ENCODE assay signal across 8 mouse cellular contexts in genomic region chr1:132008881-132009644, GRCm38 (mm10). TPM values are rescaled to one million over a fixed set of nuclear protein-coding genes. Genes with fewer than 3 reads are reported as not detected.
DNase-seq lines count a peak whose midpoint lies in the region; ATAC-seq and TF ChIP-seq lines count a peak whose summit lies in the region.

No protein-coding gene starts in this region.

- peaks cover 3 to 12% of the 10 kb centered on the region in 2 experiments; a peak in 3 of 4 replicates for H3K4me1 ChIP-seq in heart, embryonic 14.5 days (ENCODE audit: control insufficient read depth in 2 of 2, insufficient read depth in 2 of 2, low read length in 2 of 2)
- H3K4me1 ChIP-seq in ES-Bruce4 (ENCODE audit: control insufficient read depth, insufficient read depth, low read length), result peaks cover 3% of the 10 kb centered on the region
- peaks cover 18% of the 10 kb centered on the region for H3K4me1 ChIP-seq in hindbrain, embryonic 12.5 days
- peaks cover 22% of the 10 kb centered on the region for H3K4me1 ChIP-seq in midbrain, embryonic 15.5 days

- peak overlapping the region; percentile 98 for H3K9ac ChIP-seq in heart, embryonic 14.5 days (ENCODE audit: low read length)
- peak overlapping the region; percentile 98 for H3K9ac ChIP-seq in ES-Bruce4 (ENCODE audit: low read depth, poor library complexity, severe bottlenecking)
- H3K9ac ChIP-seq in hindbrain, embryonic 12.5 days, result peak overlapping the region; percentile 93
- H3K9ac ChIP-seq in midbrain, embryonic 15.5 days, result peak overlapping the region; percentile 82; the same call in 1 of the 2 replicates

- H3K9me3 ChIP-seq in heart, embryonic 14.5 days (ENCODE audit: control insufficient read depth, low read length), result no peaks in the 10 kb centered on the region
- H3K9me3 ChIP-seq in ES-Bruce4 (replicated peaks; ENCODE audit: control insufficient read depth, insufficient read depth, low read length, poor library complexity, severe bottlenecking), result no peaks in the 10 kb centered on the region
- no peaks in the 10 kb centered on the region for H3K9me3 ChIP-seq in hindbrain, embryonic 12.5 days (replicated peaks)
- no peaks in the 10 kb centered on the region for H3K9me3 ChIP-seq in midbrain, embryonic 15.5 days

- peaks cover 4% of the 10 kb centered on the region for H3K36me3 ChIP-seq in heart, embryonic 14.5 days (ENCODE audit: control insufficient read depth, insufficient read depth, low read length)
- H3K36me3 ChIP-seq in ES-Bruce4 (ENCODE audit: control insufficient read depth, insufficient read depth, low read length, poor library complexity, severe bottlenecking), result no peaks in the 10 kb centered on the region
- H3K36me3 ChIP-seq in hindbrain, embryonic 12.5 days, result no peaks in the 10 kb centered on the region
- H3K36me3 ChIP-seq in midbrain, embryonic 15.5 days (replicated peaks), result no peaks in the 10 kb centered on the region

- intact Hi-C loops in gastrocnemius, postnatal 14 days (cut with DNase I; ENCODE audit: low total_unique reads), result no loop called here

- ATAC-seq in heart, embryonic 14.5 days (ENCODE audit: insufficient number of reproducible peaks, insufficient read depth, low FRiP score, low read depth), result no peak
- ATAC-seq in hindbrain, embryonic 12.5 days (ENCODE audit: low FRiP score), result no peak
- no peak for ATAC-seq in midbrain, embryonic 15.5 days (replicated peaks)

- H3K27me3 ChIP-seq in heart, embryonic 14.5 days (ENCODE audit: control insufficient read depth, insufficient read depth, low read length), result no peaks in the 10 kb centered on the region
- no peaks in the 10 kb centered on the region for H3K27me3 ChIP-seq in ES-Bruce4 (ENCODE audit: control insufficient read depth, insufficient read depth, low read length, poor library complexity, severe bottlenecking)
- no peaks in the 10 kb centered on the region for H3K27me3 ChIP-seq in hindbrain, embryonic 12.5 days
- no peaks in the 10 kb centered on the region for H3K27me3 ChIP-seq in midbrain, embryonic 15.5 days (replicated peaks)

- no peak for TF ChIP-seq POLR2A in ES-Bruce4 (IDR thresholded peaks at IDR 0.05; ENCODE audit: insufficient read depth, low read length)

- no peak for TF ChIP-seq CTCF in ES-Bruce4 (IDR thresholded peaks at IDR 0.05; ENCODE audit: low read depth, low read length)

- no peak for DNase-seq in heart, adult 18-20 months
- no peak for DNase-seq in layer of hippocampus, postnatal 25 days (ENCODE audit: extremely low spot score in 1 of 2, low spot score in 1 of 2)
- DNase-seq in gastrocnemius, postnatal 14 days, result no peak
- DNase-seq in ovary, postnatal 10 days (ENCODE audit: low spot score), result no peak

- no peak overlapping the region; a peak in 1 of 4 replicates for H3K27ac ChIP-seq in heart, embryonic 14.5 days (replicated peaks in 1 of 2; ENCODE audit: control insufficient read depth in 1 of 2, insufficient read depth in 1 of 2, low read depth in 2 of 2, low read length in 2 of 2)
- no peak overlapping the region for H3K27ac ChIP-seq in ES-Bruce4 (ENCODE audit: insufficient read depth, low read length)
- H3K27ac ChIP-seq in hindbrain, embryonic 12.5 days, result no peak overlapping the region
- no peak overlapping the region for H3K27ac ChIP-seq in midbrain, embryonic 15.5 days

- no peak for TF ChIP-seq EP300 in ES-Bruce4 (IDR thresholded peaks at IDR 0.05; ENCODE audit: insufficient read depth, low read depth, low read length)

- 42% methylated on average over 8 of the region's 8 CpGs for WGBS in heart, embryonic 14.5 days
- WGBS in hindbrain, embryonic 12.5 days, result 65% methylated on average over 8 of the region's 8 CpGs
- 33% methylated on average over 8 of the region's 8 CpGs for WGBS in midbrain, embryonic 15.5 days

- peak overlapping the region; percentile 29 to 90 for H3K4me3 ChIP-seq in heart, embryonic 14.5 days (ENCODE audit: control insufficient read depth in 1 of 2, insufficient read depth in 1 of 2, low read depth in 1 of 2, low read length in 2 of 2)
- peak overlapping the region; percentile 0; the same call in 1 of the 2 replicates for H3K4me3 ChIP-seq in ES-Bruce4 (ENCODE audit: low read depth, low read length)
- H3K4me3 ChIP-seq in hindbrain, embryonic 12.5 days, result peak overlapping the region; percentile 87
- peak overlapping the region; percentile 85 for H3K4me3 ChIP-seq in midbrain, embryonic 15.5 days

- peak overlapping the region; percentile 71 for H3K4me2 ChIP-seq in heart, embryonic 14.5 days (ENCODE audit: low read length)
- peak overlapping the region; percentile 80 for H3K4me2 ChIP-seq in hindbrain, embryonic 12.5 days (replicated peaks)
- H3K4me2 ChIP-seq in midbrain, embryonic 15.5 days, result peak overlapping the region; percentile 69

RNA-seq across cellular contexts. Expression of gene Elk4, which starts 1.7 kb away (rescaled TPM):
- polyA plus RNA-seq in heart, embryonic 14.5 days (2014; fragmentation: Nextera tagmentation; extraction: Ambion mirVana), result 24.7 and 26.1 TPM in 2 replicates
- 10 to 100 TPM; 77.4 to 82.0 TPM for total RNA-seq in heart, adult 18-20 months (2021)
- 33.7 and 46.6 TPM in 2 replicates for polyA plus RNA-seq in ES-Bruce4 (2011; ENCODE audit: insufficient read depth, insufficient read length, low read depth, missing spikeins)
- 18.5 and 21.7 TPM in 2 replicates for polyA plus RNA-seq in hindbrain, embryonic 12.5 days (2016; fragmentation: Nextera tagmentation; extraction: Ambion mirVana)
- 12.7 and 13.1 TPM in 2 replicates for polyA plus RNA-seq in midbrain, embryonic 15.5 days (2015; fragmentation: Nextera tagmentation; extraction: Ambion mirVana)
- 10 to 100 TPM; 51.8 to 60.4 TPM for total RNA-seq in layer of hippocampus, postnatal 25 days (2021)
- 10 to 100 TPM; 65.1 to 65.8 TPM for total RNA-seq in gastrocnemius, postnatal 14 days (2021)

RNA-seq across cellular contexts. Expression of gene Slc45a3, which starts 46.3 kb away (rescaled TPM):
- polyA plus RNA-seq in heart, embryonic 14.5 days (2014; fragmentation: Nextera tagmentation; extraction: Ambion mirVana), result 3.1 and 3.7 TPM in 2 replicates
- 1 to 10 TPM; 5.4 to 6.9 TPM for total RNA-seq in heart, adult 18-20 months (2021)
- polyA plus RNA-seq in ES-Bruce4 (2011; ENCODE audit: insufficient read depth, insufficient read length, low read depth, missing spikeins), result 3.3 and 3.9 TPM in 2 replicates
- polyA plus RNA-seq in hindbrain, embryonic 12.5 days (2016; fragmentation: Nextera tagmentation; extraction: Ambion mirVana), result 5.6 and 6.4 TPM in 2 replicates
- polyA plus RNA-seq in midbrain, embryonic 15.5 days (2015; fragmentation: Nextera tagmentation; extraction: Ambion mirVana), result 1.9 and 3.5 TPM in 2 replicates
- 1 to 10 TPM; 2.4 TPM for total RNA-seq in layer of hippocampus, postnatal 25 days (2021)
- total RNA-seq in gastrocnemius, postnatal 14 days (2021), result 1 to 10 TPM; 1.0 to 1.1 TPM

RNA-seq across cellular contexts. Expression of gene Mfsd4a, which starts 58.8 kb away (rescaled TPM):
- polyA plus RNA-seq in heart, embryonic 14.5 days (2014; fragmentation: Nextera tagmentation; extraction: Ambion mirVana), result 12.6 and 13.3 TPM in 2 replicates
- total RNA-seq in heart, adult 18-20 months (2021), result 1 to 10 TPM; 5.1 to 6.9 TPM
- 0.44 TPM in 1 of 2 replicates, not detected in the other for polyA plus RNA-seq in ES-Bruce4 (2011; ENCODE audit: insufficient read depth, insufficient read length, low read depth, missing spikeins)
- 15.4 and 16.2 TPM in 2 replicates for polyA plus RNA-seq in hindbrain, embryonic 12.5 days (2016; fragmentation: Nextera tagmentation; extraction: Ambion mirVana)
- polyA plus RNA-seq in midbrain, embryonic 15.5 days (2015; fragmentation: Nextera tagmentation; extraction: Ambion mirVana), result 7.8 and 8.5 TPM in 2 replicates
- total RNA-seq in layer of hippocampus, postnatal 25 days (2021), result 10 to 100 TPM; 61.3 to 72.8 TPM
- 1 to 10 TPM; 2.0 to 2.2 TPM for total RNA-seq in gastrocnemius, postnatal 14 days (2021)

Comparison
In these comparisons a context has a peak if more than half of its experiments do, and no peak if none do; other contexts are left out.
1. H3K4me3 ChIP-seq: peak in every context shown above with its lines; median percentile 87 in hindbrain, embryonic 12.5 days; 85 in midbrain, embryonic 15.5 days; 60 in heart, embryonic 14.5 days; 0 in ES-Bruce4.